Mouse (Mus musculus): ENCODE results near the gene Ccr9.

DNA sequence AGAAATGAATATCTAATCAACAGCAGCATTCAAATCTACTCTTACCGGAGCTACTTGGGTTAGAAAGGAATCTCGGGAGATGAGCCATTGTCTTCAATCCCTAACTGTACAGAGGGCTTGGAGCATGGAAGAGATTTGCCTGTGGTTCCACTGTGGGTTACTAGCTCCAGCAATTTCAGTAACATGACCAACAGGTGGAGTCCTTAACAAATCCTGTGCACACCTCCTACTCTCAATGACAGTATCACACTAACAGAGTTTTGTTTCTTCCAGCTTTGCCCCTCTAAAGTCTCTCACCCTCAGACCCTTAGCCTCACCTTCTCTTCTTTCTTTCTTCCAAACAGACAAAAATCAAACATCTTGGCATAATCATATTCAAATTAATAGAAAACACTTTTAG, 34.9 kb downstream of the Ccr9 start:
- TF ChIP-seq POLR2A (IDR thresholded peaks at IDR 0.05; ENCODE audit: low read depth, low read length) (no peak), CTCF (conservative IDR thresholded peaks at IDR 0.05; ENCODE audit: insufficient read depth, insufficient read length, low read depth, low read length) (no peak)

Data from kidney, adult 2 months (tissue).